Mouse (Mus musculus) urinary bladder, postnatal 25 days (tissue): ENCODE measurements at regions not wholly inside any gene's neighbourhood (a gene's known extent, or its start where the extent isn't known, plus 50 kb on each side); places are given as distances from the start of the nearest gene placed in this dataset.

ENCODE experiments used
- DNase-seq: peaks from one replicate; pipeline ENCODE4 v3.0.0; 2022; ENCODE audit warnings: low spot score

- no peak for DNase-seq
These were observed 154.7 kb upstream of the Tox3 start for GRCm38 (mm10) chr8:90502879-90503278.

GRCm38 (mm10) chr8:90499315-90499714, 151.2 kb upstream of the Tox3 start:
- no peak for DNase-seq

DNA sequence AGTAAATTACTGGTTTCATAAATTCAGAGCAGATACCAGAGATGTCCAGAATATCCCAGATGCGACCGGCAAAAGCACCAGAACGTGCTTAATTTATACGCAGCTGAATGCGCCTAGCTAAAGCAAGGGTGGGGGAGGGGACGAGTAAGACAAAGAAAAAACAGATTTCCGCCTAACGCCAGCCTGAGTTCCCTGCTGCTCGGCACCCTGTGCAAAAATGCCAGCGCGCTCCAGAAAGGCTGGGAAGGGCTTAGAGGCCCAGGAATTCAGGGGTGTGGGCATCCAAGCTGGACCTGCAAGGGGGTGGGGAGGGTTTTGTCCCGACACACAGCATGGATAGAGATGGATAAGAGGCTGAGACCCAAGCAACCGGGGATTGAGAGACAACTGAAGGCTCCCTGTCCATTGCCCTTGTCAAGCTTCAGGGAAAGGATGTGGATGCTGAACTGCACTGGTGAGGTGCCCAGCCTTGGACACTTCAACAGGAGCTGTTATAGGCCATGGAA, 148.6 kb upstream of the Tox3 start:
- no peak for DNase-seq

DNA sequence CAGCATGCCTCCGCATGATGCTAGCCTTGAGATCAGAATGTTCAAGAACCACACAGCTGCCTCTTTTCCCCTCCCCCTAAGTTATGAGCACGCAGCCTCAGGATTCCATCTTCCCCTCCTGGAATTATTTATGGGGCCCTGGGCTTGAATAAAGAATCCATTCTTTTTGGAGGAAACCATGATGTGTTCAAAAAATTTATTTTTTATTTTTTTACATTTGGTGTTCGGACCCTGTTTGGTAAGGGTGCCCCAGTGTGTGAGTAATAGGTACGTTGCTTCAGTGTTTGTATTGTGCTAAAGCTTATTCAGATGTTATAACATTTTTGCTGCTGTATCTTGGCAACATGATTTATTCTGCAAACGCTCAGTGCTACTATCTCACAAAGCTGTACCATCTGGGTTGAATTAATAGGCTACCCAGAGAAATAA, 147.8 kb upstream of the Tox3 start:
- no peak for DNase-seq

GRCm38 (mm10) chr8:90492521-90493225, 144.5 kb upstream of the Tox3 start:
- no peak for DNase-seq

GRCm38 (mm10) chr8:90491691-90492090, 143.5 kb upstream of the Tox3 start:
- DNase-seq, result no peak

GRCm38 (mm10) chr8:90490734-90491441, 142.7 kb upstream of the Tox3 start:
- no peak for DNase-seq

GRCm38 (mm10) chr8:90486556-90486955, 138.4 kb upstream of the Tox3 start:
- no peak for DNase-seq

- no peak for DNase-seq
These were observed 130.0 kb upstream of the Tox3 start for GRCm38 (mm10) chr8:90478149-90478548.

- DNase-seq, result no peak
These were observed 125.9 kb upstream of the Tox3 start for GRCm38 (mm10) chr8:90474066-90474465.

- DNase-seq, result no peak
These were observed 122.7 kb upstream of the Tox3 start for GRCm38 (mm10) chr8:90470826-90471225.

DNA sequence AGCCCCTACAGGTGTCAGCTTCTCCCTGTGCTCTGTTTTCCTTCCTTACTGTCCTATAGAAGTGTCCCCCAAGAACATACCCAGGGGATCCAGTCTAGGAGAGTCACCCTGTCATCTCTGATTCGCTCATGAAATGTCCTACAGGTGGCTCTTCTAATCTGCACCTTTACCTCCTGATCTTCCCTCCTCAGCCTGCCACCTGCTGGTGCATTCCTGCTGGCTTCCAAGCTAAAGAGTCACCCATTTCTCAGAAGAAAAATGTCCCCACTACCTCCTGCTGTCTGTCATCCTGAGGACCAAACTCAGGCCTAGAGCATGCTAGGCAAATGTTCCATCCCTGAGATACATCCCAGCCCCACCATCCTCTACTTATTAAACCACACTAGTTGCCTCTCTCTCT, 115.6 kb upstream of the Tox3 start:
- DNase-seq, result peak; percentile 7

- DNase-seq, result no peak
These were observed 107.2 kb upstream of the Tox3 start for GRCm38 (mm10) chr8:90455321-90455720.

DNA sequence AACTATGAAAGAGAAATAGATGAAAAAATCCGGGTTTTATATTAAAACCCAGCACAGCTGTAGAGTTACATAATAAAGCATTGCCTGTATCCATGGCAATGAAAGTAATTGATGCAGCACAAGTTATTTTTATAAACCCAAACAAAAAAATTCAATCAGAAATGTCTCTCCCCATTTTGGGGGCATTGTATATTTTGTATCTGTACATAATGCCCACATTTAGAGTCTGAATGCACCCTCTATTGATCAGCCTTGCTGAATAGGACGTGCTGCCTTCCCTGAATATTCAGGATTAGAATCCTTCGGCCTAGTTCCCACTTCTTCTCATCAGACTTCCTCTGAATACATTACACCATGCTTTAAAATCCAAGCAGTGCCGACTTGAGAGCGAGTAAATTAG, 106.0 kb upstream of the Tox3 start:
- no peak for DNase-seq

- DNase-seq, result no peak
These were observed 93.1 kb upstream of the Tox3 start for GRCm38 (mm10) chr8:90441058-90441851.

DNA sequence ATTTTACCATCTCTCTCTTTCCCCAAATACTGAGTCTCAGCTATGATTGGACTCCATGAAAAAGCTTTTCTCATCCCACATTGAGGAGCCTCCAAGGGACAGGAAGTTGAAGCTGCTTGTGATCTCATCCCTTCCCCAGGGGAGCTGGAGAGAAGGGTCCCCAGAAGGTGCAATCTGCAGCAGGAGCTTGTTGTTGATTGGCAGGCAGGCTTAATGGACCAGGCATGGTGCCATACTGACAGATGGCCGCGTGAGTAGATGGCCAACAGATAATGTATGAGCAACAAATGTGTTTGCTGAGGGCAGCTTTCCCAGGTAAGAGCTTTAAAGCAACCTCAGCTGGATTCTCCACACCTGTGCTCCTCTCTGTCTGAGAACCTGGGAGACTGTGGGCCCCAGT, 65.9 kb upstream of the Tox3 start:
- DNase-seq, result no peak
